Mouse (Mus musculus) intestine, postnatal 0 days (tissue): ENCODE measurements at regions not wholly inside any gene's neighbourhood (a gene's known extent, or its start where the extent isn't known, plus 50 kb on each side); places are given as distances from the start of the nearest gene placed in this dataset.

Source experiments
- ATAC-seq: fragments of 200-750 bp; cut with Nextera tagmentation; 2 replicates; pipeline ENCODE4 v1.8.0; 2017; ENCODE audit warnings: mild to moderate bottlenecking, moderate TSS enrichment, moderate library complexity
- H3K27ac ChIP-seq: fragments of 300-500 bp; sonication (generic); 2 replicates; pipeline ENCODE4 v1.5.1; 2014; ENCODE audit warnings: mild to moderate bottlenecking, low read depth, low read length, moderate library complexity
- H3K27me3 ChIP-seq: fragments of 300-500 bp; sonication (generic); replicated peaks from 2 replicates; pipeline ENCODE4 v1.6.1; 2014; ENCODE audit warnings: low read length, mixed read lengths; ENCODE audit not compliant: control insufficient read depth, insufficient read depth
- H3K36me3 ChIP-seq: fragments of 300-500 bp; sonication (generic); 2 replicates; pipeline ENCODE4 v1.6.1; 2014; ENCODE audit warnings: mild to moderate bottlenecking, moderate library complexity; ENCODE audit not compliant: control insufficient read depth, insufficient read depth
- H3K4me1 ChIP-seq: fragments of 300-500 bp; sonication (generic); replicated peaks from 2 replicates; pipeline ENCODE4 v1.6.1; 2014; ENCODE audit warnings: antibody characterized with exemption, low read length, mixed read lengths; ENCODE audit not compliant: control insufficient read depth, insufficient read depth
- H3K4me2 ChIP-seq: fragments of 300-500 bp; sonication (generic); replicated peaks from 2 replicates; pipeline ENCODE4 v1.6.1; 2014; ENCODE audit warnings: low read depth, mild to moderate bottlenecking, moderate library complexity
- H3K4me3 ChIP-seq: fragments of 300-500 bp; sonication (generic); 2 replicates; pipeline ENCODE4 v1.5.1; 2014; ENCODE audit warnings: low read depth, low read length
- H3K9ac ChIP-seq: fragments of 300-500 bp; sonication (generic); 2 replicates; pipeline ENCODE4 v1.6.1; 2014; ENCODE audit warnings: mild to moderate bottlenecking, low read depth, low read length
- H3K9me3 ChIP-seq: fragments of 300-500 bp; sonication (generic); 2 replicates; pipeline ENCODE4 v1.6.1; 2016; ENCODE audit warnings: mixed run types; ENCODE audit not compliant: control insufficient read depth
- CTCF ChIP-seq: sonication (generic); IDR thresholded peaks from 2 replicates; pipeline ENCODE4 v1.5.1; 2016; ENCODE audit warnings: low read depth, mild to moderate bottlenecking, control low read depth, antibody characterized with exemption, moderate library complexity
- WGBS: fragments of 180-500 bp; shearing (Covaris S2); extraction: QIAGEN DNeasy Blood & Tissue Kit; methylation state at CpG from one replicate; pipeline ENCODE4 v1.1.7; 2014; 5-methylcytosine and 5-hydroxymethylcytosine counted together

DNA sequence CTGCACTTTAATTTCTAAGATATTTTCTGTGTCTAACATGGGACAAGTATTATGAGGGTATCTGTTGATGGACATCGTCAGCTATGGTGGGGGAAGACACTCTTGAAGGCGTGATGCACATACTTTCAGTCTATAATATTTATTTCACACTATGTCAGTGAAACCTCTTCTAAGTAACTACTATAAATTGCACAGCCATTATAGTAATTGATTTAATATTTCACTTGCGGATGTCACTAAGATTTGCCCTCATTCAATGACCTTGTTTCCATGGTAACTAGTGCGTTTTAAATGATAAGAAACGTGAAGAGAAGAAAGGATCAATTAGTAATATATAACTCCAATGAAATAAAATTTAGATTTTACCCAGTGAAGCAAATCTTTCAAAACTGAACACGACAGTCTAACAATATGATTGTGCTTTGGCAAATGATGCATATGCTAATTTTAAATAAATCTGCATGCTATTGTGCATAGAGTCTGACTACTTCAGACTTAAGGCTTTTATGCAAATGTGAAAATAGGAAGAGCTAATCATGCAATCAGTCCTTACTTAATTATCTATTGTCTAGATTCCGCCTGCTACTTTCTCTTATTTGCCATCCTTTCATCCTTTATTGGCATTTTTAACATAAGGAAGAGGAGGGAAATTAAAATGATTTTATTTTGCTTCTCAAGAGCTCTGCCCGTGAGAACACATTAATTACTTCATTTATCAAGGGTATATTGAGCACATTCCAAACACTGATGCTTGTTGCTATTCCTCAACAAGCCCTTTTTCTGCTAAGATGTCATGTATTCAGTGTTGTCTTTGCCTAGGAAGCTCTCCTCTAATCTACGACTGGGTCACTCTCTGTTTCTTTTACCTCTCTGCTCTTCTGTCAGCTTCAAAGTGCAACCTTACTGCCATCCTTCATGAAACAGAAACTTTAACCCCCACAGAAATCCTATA, 49.8 kb upstream of the 2610001J05Rik start:
- Histone ChIP-seq H3K9ac (no peak overlapping the region), H3K4me1 (no peaks in the 10 kb centered on the region), H3K9me3 (no peaks in the 10 kb centered on the region), H3K4me3 (no peak overlapping the region), H3K36me3 (no peaks in the 10 kb centered on the region), H3K4me2 (no peak overlapping the region), H3K27ac (no peak overlapping the region), H3K27me3 (no peaks in the 10 kb centered on the region)
- ATAC-seq, result no peak
- WGBS, result 73% methylated on average over 9 of the region's 9 CpGs
- no peak for TF ChIP-seq CTCF
